Mouse (Mus musculus): ENCODE measurements around the gene Fstl4.

Gene Fstl4

DNA sequence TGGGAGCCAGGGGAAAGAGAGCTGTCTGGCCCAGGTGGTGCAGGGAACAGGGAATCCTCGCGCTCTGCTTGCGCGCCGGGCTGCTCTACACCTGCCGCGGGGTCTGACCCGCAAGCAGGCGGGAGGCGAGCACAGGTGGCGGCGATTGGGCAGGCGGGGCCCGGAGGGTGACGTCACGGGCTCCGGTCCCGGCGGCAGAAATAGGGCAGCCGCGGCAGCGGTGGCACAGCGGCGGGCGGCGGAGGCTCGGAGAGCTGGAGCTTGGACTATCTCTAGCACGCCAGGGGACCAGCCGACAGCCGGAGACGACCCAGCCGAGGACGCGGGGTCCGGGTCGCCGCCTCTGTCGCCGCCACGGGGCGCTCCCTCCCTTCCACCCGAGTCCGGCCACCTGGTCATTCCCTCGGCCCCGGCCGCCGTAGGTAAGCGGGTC, at the start of gene Fstl4:
TSS of gene Fstl4 (plus strand) at position 174 of the 433 bp plus-strand sequence.
- DNase-seq, result peak; percentile 5 to 7

DNA sequence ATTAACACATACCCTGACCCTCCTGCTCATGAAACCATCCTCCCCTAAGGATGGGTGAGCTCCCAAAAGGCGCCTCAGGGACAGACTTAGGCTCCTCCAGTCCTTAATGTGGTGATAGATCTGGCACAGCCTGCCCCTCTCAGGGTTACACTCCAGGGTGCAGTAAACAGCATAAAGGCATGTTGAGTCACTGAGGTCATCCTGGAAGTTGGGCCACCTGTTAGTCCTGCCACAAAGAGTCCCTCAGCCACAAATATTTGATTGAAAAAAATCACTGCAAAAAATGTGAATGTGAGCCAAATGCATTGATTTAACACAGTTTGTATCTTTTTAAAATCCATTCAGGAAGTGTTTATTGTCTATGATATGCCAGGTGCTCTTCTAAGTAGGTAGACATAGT, 45.9 kb upstream of the Fstl4 start:
- DNase-seq, result no peak

DNA sequence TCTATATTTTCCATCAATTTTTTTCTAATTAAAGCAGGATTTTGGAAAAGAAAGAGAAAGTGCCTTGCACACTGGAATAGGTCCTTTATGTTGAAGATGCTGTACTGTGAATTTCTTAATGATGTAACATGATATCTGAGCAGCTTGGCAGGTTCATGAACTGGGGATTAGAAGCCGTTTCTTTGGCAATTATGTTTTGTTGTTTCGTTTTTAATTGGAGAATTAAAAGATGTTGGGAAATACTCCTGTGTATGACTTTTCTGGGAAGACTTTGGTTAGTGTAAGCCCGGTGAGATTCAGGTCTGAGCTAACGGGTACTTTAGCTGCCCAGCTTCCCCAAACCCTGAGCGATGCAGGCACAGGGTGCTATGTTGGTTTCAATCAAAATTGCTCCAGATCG, 43.3 kb upstream of the Fstl4 start:
- DNase-seq, result no peak

DNA sequence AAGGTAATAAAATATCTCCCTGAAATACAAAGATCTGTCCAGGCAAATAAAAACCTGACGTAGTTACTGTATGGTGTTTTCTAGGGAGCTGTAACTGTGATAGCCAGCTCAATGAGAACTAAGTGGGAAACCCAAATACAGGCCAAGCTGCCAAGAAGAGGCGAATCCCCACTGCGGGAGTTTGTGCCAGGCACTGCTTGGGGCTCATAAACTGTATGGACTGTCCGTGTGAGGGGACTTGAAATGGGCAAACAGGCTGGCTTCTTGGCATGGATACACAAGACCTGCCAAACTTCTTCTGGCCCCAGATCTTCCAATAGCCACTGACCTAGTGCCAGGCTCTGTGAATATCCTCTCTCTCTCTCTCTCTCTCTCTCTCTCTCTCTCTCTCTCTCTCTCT, 41.7 kb upstream of the Fstl4 start:
- no peak for DNase-seq

DNA sequence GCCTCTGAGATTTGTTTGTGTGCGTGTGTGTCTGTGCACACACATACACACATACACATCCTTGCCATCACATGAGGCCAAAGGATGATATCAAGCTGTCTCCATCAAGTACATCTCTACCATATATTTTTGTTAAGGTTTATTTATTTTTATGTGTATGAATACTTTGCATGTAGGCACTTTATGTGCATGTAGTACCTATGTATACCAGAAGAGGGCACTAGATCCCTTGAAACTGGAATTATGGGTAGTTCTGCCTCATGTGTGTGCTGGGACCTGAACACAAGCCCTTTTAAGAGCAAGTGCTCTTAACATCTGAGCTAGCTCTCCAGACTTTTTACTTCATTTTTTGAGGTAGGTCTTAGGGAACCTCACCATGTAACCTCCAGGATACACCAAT, 38.4 kb upstream of the Fstl4 start:
- no peak for DNase-seq

DNA sequence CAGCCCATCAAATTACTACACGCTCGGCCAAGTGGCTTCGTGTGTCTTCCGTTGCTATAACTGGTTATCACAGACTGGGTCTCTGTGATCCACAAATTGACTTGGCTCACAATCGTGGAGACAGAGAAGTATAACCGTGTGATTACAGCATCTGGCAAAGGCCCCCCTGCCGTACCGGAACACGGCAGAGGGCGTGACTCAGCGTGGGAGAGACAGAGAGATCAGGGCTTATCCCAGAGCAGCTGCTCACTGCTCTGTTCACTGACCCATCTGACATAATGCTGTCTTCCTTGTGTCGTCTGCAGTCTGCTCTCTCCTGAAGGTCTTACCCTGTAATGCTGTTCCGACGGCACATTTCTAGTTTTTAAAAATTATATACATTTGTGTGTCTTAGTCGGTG, 36.0 kb upstream of the Fstl4 start:
- DNase-seq, result no peak

DNA sequence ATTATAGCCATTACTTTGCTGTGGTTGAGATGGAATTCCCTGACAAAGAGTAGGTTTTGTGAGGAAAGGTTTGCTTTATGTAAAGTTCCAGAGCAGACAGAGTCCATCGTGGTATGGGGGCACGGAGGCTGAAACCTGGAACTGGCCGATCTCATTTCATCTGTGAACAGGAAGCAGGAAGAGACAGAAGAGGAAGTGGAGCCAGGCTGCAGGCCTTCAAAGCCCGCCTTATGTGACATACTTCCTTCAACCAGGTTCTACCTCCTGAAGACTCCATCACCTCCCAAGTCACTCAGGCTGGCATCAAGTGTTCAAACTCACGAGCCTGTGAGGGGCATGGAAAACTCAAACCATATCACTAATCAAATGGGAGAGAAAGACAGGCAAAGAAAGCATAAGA, 34.5 kb upstream of the Fstl4 start:
- DNase-seq, result no peak

DNA sequence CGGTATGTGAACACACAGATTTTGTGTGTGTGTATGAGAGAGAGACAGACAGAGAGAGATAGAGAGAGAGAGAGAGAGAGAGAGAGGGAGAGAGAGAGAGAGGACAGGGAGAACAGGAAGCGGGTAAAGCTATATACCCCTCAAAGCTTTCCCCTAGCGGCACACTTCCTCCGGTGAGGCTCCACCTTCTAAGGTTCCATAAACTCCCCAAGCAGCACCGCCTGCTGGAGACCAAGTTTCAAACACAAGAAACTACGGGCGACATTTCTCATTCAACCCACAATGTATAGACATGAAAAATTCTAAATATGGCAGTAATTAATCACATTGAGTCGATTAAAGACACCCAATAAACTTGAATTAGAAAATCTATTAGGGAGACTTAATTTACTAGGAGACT, 32.5 kb upstream of the Fstl4 start:
- DNase-seq, result no peak

DNA sequence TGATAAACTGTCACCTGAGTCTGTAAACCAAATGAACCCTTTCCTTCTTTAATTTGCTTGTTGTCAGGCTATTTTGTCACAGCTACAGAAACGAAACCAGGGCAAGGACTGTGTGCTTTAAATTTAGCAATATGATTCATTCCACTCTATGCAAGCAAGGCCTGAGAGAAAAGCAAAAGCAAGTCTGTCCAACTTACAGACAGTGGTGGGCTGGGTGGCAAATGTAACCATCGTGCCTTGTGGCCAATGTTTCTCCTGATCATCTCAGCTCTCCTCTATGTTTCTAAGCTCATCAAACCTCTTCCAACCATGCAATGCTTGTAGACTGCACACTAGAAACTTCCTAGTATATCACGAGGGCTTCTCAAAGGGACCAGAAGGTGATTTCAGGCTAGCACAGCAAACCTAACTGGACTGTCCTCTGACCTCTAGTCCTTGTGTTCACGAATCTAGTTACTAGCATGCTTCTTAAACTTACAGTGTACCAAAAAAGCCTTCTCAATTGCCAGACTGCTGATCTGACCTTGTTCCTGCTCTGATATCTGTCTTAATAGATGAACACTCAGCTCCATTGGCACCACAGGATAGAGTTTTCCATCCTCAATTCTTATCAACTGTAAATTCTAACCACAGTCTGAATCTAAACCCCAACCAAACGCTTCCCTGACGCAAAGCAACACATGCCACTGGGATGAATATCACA, 29.8 kb upstream of the Fstl4 start:
- DNase-seq, result no peak

DNA sequence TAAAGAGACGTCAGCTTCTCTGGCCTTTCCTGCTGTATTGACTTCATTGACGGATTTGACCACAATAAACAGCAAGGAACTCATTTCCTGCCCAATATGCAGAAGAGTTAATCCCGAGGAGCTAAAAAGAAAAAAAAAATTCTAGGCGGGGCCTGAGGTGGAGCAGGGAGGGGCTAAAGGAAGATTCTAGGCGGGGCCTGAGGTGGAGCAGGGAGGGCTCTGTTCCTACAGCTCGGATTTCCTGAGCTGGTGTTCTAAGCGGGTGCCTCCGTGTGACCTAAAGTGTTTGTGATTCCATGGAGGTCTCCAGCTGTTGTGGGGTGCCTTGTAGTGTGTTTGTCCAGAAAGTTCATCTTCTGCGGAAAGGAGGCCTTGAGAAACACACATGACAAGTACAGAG, 25.2 kb upstream of the Fstl4 start:
- no peak for DNase-seq

DNA sequence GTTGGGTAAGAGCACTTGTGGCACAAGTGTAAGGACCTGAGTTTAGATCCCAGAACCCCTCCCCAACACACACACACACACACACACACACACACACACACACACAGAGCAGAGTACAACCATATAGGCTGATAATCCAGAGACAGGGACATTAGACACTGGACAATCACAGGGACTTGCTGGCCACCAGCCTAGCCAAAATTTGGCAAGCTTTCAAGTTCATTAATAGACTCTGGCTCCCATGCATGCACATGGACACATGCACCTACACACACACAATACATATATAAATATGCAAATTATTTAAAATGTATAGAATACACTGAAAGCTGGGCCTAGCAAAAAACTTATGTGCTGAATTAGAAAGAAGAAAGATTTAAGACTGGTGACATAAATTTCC, 24.0 kb upstream of the Fstl4 start:
- DNase-seq, result no peak

DNA sequence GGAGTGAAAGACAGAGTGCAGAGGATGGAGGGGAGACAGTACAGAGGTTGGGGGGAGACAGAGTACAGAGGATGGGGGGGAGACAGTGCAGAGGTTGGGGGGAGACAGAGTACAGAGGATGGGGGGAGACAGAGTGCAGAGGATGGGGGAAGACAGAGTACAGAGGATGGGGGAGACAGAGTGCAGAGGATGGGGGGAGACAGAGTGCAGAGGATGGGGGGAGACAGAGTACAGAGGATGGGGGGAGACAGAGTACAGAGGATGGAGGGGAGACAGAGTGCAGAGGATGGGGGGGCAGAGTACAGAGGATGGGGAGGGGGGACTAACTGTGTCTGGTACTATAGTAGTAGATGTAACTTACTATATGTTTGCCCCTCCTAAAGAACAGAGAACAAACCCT, 20.5 kb upstream of the Fstl4 start:
- DNase-seq, result no peak

DNA sequence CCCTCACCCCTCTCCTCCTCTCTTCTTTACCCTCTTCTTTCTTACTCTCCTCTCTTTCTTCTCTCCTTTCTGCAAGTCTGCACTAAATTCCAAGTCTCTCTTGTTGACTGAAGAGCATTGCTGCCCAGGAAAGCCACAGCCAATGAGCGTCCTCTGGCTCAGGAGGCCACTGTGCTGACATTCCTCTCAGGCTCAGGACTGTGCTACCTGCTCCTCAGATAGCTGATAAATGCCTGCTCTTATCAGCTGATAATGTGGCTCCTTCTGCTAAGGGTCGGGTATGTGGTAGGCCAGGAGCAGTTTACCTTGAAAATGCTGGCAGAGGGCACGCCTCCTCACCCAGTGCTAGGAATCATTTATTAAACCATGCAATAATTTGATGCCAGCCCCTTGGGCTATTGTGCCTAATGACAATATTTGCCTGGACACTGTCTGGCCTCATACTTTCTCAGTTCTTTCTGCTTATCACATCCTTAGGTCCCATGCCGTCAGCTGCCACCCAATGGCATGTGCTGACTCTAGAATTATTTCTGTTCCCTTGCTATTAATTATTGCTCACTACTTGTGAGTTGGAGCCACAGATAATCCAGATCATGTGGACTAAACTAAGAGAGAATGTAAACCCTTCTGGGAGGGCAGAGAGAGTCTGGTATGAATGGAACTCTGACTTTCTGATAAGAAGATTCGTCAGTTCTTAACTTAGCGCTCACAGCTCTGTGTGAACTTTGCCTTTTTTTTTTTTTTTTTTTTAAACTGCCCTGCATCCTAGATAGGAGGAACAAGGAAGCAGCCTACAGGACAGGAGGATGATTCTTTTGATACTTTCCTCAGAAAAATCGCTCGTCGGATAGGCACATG, 19.6 kb upstream of the Fstl4 start:
- DNase-seq, result no peak

DNA sequence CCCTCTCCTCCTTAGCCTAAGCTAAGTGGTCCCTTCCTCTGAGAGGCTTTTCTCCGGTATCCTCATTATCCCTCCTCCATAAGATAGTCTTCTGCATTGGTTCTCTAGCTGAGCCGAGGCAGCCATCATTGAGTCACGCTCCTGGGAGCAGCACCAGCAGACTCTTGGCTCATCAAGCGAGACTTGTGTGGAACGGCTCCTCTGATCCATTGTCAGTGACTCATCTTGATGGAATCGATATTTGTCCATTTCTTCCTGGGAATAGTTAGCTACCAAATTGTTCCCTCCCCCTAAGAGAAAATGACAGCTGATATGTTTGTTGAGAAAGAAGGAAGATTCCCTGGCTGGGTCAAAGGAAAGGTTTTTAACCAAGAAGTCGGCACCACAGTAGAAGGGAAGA, 17.2 kb upstream of the Fstl4 start:
- DNase-seq, result no peak

DNA sequence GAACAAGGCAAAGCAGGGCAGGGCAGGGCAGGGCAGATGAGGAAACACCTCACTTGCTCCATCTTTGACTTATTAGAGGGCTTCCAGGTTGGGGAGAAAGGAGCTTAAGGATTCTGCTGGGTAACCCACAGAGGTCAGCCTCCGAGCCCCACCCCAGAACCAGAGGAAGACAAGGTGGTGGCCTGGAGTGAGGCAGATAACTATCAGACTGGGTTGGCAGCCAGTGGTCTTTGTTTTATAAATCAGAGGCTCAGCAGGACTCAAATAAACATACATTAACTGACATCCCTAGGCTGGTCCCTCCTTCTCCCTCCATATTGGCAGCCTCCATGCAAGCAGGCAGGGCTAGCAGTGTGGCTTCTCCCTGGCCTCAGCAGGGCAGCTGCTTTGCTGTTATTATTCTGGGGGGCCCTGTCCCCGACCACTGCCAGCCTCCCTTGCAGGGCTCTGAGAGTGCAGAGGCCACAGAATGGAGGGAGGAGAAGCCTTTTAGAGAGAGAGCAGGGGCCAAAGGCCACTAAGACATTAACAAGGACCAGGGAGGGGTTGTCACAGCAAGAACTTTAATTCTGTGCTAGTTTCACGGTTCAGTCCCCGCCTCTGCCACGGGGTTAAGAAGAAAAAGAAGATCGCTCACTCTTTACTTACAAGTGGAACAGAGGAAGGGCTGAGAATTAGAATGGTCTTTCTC, 16.5 kb upstream of the Fstl4 start:
- peak in 1 of 2 experiments; percentile 8 for DNase-seq

DNA sequence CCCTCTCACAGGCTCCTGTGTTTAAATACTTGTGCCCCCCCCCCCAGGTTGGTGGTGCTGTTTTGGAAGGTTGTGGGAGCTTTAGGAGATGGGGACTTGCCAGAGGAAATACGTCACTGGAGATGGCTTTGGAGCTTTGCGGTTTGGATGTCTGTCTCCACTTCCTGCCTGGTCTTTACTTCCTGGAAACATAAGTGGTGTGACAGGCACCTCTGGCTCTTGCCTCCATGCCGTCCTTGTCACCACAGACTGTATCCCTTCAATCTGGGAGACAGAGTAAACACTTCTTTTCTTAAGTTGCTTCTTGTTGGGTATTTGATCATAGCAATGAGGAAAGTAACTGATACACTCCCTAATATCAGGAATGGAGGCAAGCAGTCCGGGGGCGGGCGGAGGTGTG, 14.4 kb upstream of the Fstl4 start:
- no peak for DNase-seq

DNA sequence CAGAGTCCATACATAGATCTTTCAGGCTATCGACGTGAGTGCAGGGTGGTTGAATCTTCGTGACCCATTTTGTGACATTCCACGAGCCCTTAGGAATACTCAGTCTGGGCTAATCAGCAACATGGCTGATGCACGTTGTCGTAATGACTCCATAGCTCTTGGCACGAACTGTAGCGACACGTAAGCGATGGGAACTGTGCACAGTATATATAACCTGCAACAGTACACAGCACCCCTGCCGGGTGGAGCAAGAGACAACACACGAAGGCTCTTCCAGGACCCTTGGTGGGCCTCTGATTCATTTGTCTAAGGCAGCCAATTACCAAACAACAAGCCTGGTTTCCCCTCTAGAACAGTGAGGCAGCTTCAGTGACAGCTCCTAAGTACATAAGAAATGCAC, 11.9 kb upstream of the Fstl4 start:
- DNase-seq, result no peak

DNA sequence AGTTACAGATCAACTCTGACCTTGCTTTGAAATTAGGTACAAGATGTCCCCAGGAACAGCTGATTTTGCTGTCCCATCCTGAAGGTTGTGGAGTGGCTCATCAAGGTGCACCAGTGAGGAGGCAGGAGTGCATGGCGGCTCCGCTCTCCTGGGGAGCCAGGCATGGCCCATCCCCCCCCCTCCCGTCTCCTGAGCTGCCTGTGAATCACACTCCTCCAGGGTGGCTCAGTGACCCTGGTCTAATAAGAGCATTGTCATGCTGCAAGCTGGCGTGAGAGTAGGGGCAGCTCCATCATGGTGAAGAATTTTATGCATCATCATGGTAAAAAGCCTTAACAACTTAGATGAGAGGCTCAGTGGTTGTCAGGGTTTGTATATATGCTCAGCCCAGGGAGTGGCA, 11.2 kb upstream of the Fstl4 start:
- DNase-seq, result no peak

DNA sequence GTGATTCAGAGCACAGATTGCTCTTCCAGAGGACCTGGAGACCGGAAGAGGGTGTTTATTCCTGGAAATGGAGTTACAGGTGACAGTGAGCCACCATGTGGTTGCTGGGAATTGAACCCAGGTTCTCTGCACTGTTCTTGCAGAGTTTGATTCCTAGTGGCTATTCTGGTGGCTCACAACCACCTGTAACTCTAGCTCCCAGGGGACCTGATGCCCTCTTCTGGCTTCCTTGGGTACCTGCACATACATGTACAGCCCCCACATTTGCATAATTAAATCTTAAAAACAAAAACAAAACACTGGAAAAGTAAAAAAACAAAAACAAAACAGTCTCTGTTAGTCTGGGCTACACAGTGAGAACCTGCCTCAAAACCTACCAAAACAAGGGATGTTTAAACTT, 2.6 kb upstream of the Fstl4 start:
- DNase-seq, result peak in 1 of 2 experiments; percentile 4

DNA sequence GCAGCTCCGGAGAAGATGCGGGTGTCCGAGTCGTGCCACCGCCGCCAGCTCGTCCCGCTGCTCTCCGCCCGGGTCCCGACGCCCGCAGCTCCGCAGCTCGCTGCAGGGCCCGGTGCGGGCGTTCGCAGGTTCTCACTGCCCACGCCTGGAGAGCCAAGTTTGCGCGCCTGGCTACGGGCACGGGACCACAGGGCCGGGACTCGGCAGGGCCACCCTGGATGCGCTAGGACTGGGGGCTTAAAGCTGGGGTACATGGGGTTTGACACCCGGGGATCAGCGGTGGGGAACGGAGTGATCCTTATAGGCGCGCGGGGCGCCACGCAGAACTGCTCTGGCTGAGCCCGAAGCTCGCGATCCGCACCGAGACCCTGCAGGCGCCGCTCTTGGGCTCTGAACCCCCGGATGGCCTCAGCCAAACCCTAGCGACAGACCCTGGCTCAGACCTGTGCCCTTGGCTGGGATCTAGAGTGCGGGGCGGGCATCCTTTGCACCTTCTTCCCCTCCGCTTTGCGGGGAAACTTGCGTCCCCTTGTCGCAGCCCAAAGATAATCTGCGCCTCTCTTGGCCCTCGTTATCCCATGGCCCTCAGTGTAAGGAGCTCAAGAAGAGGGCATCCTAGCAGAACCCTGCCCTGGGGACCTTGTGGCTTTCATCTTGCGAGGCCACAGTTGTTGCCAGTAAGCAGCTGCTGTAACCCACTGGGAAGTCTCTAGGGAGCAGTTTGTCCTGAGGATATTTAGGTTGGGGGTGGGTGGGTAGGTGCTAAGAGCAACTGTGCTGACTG, 652 bp downstream of the Fstl4 start:
- no peak for DNase-seq

DNA sequence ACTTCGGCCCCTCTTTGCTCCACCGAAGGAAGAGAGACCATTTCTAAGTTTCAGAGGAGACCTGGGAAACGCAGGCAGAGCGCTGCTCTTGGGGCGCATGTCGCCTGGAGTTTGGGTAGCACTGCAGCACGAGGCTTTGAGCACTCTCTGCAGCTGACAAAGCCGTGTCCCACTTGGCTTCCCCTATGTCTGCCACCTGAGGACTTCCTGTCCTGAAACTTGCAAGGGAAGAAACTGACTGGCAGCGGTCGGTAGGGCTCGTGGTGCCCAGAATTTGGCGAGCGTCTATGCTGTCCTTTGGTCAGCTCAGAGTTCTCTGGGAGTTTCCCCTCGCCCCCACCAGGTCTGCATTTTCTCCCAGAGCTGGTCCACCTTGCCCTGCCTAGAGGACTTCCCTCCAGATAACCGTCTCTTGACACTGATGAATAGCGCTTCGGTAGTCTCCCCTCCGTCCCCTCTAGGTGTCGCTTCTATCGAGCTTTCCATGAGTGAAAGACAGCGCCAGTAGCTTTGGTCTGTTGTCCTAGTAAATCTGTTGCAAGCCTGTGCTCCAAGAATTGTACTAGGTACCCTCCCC, 1.3 kb downstream of the Fstl4 start:
- DNase-seq, result peak in 1 of 2 experiments; percentile 21

DNA sequence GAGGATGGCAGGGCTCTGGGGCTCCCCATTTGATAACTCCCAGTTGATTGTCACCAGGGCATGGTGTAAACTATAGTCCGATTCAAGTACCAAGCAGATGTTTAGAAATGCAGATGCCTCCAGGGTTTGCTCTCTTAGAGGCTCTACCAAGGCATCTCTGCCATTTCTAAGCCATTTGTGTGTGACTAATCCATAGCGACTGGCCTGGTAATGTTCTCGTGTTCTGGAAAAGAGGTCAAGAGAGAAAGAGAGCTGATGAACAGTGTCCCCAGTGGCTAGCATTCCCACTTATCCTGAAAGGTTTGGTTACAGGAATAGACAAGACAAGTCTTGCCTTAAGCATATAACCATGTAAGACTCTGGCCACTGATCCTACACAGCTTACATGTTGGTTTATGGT, 3.5 kb downstream of the Fstl4 start:
- DNase-seq, result no peak

DNA sequence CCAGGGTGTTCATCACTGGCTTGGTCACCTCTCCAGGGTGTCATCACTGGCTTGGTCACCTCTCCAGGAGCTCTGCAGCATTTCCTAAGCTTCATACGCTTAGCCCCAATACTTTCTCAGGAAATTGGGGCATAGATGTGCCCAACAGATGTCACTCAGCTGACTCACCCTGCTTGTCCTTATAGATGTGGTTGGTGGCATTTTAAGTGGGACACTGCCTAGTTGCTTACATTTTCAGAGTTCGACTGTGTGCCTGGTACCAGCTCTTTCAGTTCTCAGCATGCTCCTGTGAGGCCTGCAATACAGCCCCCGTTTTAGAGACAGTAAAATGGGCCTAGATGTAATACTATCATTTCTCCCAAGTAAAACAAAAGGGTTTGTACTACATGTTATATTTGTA, 8.6 kb downstream of the Fstl4 start:
- DNase-seq, result no peak

All from kidney, adult 8-10 months (tissue).